Mouse (Mus musculus) gonadal fat pad, adult 2 months (tissue): ENCODE data around the gene Mecp2. TPM values are rescaled to one million over a fixed set of nuclear protein-coding genes. Genes with fewer than 3 reads are reported as not detected.

Experiments
- DNase-seq: peaks from one replicate; pipeline ENCODE4 v3.0.0-alpha.2; 2012; ENCODE audit warnings: low read depth
- polyA plus RNA-seq: library from polyadenylated mRNA; depleted of rRNA; stranded (reverse); fragments of >200 nt; gene quantifications from 2 replicates; pipeline ENCODE4 v1.2.3, GENCODE M21; 2012; rRNA removed

Mecp2 gene
- polyA plus RNA-seq, 1 experiment: 7.8 TPM

DNA sequence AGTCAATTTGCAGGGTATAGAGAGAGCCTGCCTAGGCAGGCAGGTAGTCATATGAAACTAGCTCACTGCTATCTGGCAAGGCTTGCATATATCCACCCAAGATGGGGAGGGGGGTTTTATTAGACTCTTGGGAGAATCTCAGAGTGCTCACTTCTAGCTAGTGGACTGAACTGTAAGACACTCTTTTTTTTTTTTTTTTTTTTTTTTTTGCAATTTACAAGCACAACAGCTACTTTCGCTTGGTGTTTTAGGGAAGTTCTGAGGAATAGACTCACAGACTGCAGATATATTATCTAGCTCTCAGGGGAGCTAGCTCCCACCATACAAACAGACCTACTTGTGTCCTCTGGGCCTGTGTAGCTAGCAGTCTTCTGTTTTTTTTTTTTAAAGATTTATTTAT, 120.6 kb downstream of the Mecp2 start:
- DNase-seq: no peak

DNA sequence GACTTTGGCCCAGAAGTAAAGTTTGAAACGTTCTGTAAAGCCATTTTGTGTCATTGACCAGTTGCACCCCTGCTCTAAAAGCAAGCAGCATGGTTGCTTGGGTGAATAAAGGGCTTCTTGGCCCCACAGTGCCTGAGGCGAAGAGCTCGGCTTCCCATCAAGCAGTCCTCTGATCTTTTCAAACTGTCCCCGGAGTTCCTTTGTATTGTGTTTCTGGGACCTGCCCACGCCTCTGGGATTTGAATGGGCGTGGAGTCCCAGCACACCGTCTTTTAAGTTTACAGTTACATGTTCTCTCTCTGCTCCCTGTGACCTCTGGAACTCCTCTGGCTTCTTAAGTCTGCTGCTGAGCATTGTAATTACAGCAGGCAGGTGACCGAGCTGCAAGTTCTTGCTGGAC, 127.1 kb downstream of the Mecp2 start:
- DNase-seq: no peak

DNA sequence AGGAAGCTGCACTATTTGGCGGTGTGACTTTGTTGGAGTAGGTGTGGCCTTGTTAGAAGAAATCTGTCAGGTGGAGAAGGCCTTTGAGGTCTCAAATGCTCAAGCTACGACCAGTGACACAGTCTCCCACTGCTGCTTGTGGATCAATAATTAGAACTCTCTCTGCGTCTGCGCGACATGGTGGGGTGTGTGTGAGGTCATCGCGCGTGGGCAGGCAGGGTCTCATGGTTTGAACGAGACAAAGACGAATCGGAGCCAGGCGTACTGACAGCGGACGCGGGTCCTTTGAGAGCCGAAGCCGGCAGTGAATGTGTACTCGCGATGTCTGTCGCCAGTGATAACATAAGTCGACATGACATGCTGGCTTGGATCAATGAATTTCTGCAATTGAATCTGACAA, 128.8 kb downstream of the Mecp2 start:
- no peak for DNase-seq

DNA sequence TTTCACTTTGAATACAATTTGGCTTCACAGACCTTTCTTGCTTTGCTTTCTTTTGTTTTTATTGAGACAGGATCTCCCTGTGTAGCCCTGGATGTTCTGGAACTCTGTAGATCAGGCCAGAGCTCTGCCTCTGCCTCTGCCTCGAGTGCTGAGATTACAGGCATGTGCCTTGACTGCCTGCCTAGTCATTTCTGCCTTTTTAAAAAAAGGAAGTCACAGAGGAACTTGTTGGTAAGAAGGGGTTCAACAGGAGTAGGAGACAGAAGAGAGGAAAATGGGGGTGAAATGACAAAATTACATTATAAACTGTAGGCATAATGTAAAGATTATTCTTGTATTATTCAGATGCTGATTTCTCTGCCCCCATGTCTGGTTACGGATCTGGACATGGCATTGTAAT, 131.5 kb downstream of the Mecp2 start:
- no peak for DNase-seq

DNA sequence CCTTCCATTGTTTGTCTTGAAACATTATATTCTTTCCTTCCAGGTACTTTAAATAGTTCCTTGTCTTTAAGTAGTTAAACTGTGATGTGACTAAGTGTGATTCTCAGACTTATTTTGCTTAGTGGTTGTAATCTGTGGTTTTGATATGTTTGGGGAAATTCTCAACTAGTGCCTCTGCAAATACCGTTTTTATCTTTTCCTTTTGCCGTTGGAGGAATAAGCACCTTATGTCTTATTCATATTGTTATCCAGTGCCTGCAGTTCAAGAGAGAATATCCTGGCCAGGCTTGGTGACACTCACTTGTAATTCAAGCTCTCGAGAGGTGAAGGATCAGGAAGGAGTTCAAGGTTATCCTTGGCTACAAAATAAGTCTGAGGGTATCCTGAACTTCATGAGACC, 134.1 kb downstream of the Mecp2 start:
- DNase-seq: no peak

DNA sequence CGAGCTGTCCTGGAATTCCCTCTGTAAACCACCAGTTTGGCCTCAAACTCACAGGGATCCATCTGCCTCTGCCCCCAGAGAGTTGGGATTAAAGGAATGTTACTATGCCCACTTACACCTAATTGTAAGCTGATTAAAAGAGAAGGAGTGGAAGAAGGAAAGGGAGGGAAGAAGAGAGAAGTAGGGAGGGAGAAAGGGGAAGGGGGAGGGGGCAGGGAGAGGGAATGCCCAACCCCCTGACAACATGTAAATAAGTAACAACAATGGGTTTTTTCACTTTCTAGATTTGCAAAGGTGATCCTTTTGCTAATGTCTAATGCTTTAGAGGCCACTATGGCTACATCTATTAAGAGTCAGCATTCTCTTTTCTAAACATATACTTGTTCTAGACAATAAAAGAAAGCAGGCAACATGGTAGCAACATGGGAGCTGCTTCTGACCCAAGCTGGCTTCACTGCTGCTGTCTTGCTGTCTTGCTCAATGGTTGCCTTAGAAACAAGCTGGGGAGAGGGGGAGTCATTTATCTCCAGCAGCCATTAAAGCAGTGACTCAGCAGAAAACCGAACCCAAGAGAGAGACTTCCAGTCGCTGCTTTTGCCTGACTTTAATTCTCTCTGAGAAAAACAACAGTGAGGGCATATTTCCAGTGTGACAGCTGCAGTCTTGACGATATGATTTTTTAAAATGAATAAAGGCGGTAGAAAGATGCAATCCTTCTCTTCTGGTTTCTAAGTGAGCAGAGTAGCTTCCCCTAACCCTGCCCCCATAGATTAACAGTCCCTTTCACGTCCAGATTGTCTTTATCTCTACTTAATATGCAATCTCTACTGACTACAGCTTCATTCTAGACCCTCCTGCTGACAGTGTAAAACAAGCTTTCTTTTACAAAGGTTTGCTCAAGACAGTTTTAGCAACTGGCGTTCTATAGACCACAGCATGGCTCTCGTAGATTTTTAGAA, 136.0 kb downstream of the Mecp2 start:
- no peak for DNase-seq

- no peak for DNase-seq
Measured at GRCm38 (mm10) chrX:73977783-73978182, 157.4 kb downstream of the Mecp2 start.

Other genes starting within 250 kb of the Mecp2 start
- gene Avpr2, start 243.3 kb downstream of the Mecp2 start, polyA plus RNA-seq: not detected in 2 replicates
- gene L1cam, start 239.3 kb downstream of the Mecp2 start, polyA plus RNA-seq: 1.6 and 1.9 TPM in 2 replicates
- 9.2 TPM in 2 replicates for gene Arhgap4, start 213.5 kb downstream of the Mecp2 start, polyA plus RNA-seq
- 63.3 and 74.8 TPM in 2 replicates for gene Naa10, start 213.4 kb downstream of the Mecp2 start, polyA plus RNA-seq
- gene Renbp, start 204.5 kb downstream of the Mecp2 start, polyA plus RNA-seq: 33.3 and 35.8 TPM in 2 replicates
- gene Hcfc1, start 169.0 kb downstream of the Mecp2 start, polyA plus RNA-seq: 36.2 and 66.9 TPM in 2 replicates
- 230 and 236 TPM in 2 replicates for gene Irak1, start 111.4 kb downstream of the Mecp2 start, polyA plus RNA-seq
- 1.7 TPM in 2 replicates for gene Opn1mw, start 7.9 kb downstream of the Mecp2 start, polyA plus RNA-seq
- gene Tex28, start 32.5 kb upstream of the Mecp2 start, polyA plus RNA-seq: not detected in 2 replicates
- gene Tktl1, start 41.9 kb upstream of the Mecp2 start, polyA plus RNA-seq: not detected in 2 replicates
- gene Flna, start 114.5 kb upstream of the Mecp2 start, polyA plus RNA-seq: 707 and 874 TPM in 2 replicates
- gene Emd, start 119.3 kb upstream of the Mecp2 start, polyA plus RNA-seq: 54.6 and 56.1 TPM in 2 replicates
- gene Rpl10, start 135.4 kb upstream of the Mecp2 start, polyA plus RNA-seq: 2,430 and 2,738 TPM in 2 replicates
- gene Taz, start 146.5 kb upstream of the Mecp2 start, polyA plus RNA-seq: 160 and 171 TPM in 2 replicates
- 26.7 and 33.1 TPM in 2 replicates for gene Dnase1l1, start 147.0 kb upstream of the Mecp2 start, polyA plus RNA-seq
- gene Atp6ap1, start 161.7 kb upstream of the Mecp2 start, polyA plus RNA-seq: 445 and 453 TPM in 2 replicates
- 180 and 211 TPM in 2 replicates for gene Gdi1, start 169.6 kb upstream of the Mecp2 start, polyA plus RNA-seq
- 13.3 and 19.5 TPM in 2 replicates for gene Fam50a, start 177.7 kb upstream of the Mecp2 start, polyA plus RNA-seq
- 24.7 and 30.8 TPM in 2 replicates for gene Plxna3, start 193.7 kb upstream of the Mecp2 start, polyA plus RNA-seq
- gene Lage3, start 218.3 kb upstream of the Mecp2 start, polyA plus RNA-seq: 84.5 and 107 TPM in 2 replicates
- gene Ubl4a, start 237.9 kb upstream of the Mecp2 start, polyA plus RNA-seq: 47.6 and 59.2 TPM in 2 replicates
- gene Slc10a3, start 238.0 kb upstream of the Mecp2 start, polyA plus RNA-seq: 27.1 and 30.5 TPM in 2 replicates